Mouse (Mus musculus): Measurements from ENCODE around the gene Igfbp2. TPM values are rescaled to one million over a fixed set of nuclear protein-coding genes. Genes with fewer than 3 reads are reported as not detected.
A peak's percentile ranks its signal among the peaks of the same experiment; 100 is the strongest.

Igfbp2 gene
- polyA plus RNA-seq, 1 experiment from 2014 or later, result 429 TPM

GRCm38 (mm10) chr1:72868429-72869215 lies 44.3 kb downstream of the Igfbp2 start:
- 69% methylated on average over 10 of the region's 10 CpGs for WGBS
- Histone ChIP-seq H3K36me3 (peaks cover 20% of the 10 kb centered on the region), H3K9ac (no peak overlapping the region), H3K27me3 (no peaks in the 10 kb centered on the region), H3K4me1 (peaks cover 26% of the 10 kb centered on the region), H3K4me2 (replicated peaks) (peak overlapping the region; percentile 77), H3K4me3 (no peak overlapping the region), H3K27ac (no peak overlapping the region), H3K9me3 (no peaks in the 10 kb centered on the region)
- ATAC-seq (ENCODE audit: insufficient number of reproducible peaks, insufficient read depth, low FRiP score, low TSS enrichment), result no peak

DNA sequence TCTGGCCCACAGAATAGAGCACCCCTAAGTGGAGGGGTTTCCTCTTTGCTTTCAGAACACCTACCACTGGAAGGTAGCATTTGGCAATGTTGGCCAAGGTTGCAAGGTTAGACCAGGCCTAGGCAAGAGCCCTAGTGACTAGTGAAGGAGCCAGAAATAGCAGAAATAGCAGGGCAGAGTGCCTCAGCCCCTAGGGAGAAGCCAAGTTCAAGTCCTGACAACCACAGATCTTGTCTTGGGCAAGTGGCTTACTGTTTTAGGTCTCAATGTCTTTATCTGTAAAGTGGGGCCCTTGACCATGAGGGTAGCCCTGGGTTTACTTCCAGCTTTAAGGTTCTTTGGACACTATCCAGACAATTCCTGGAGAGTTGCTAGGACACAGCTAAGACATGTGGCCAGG lies 45.0 kb downstream of the Igfbp2 start:
- Histone ChIP-seq H3K4me2 (replicated peaks) (peak overlapping the region; percentile 77), H3K27ac (no peak overlapping the region), H3K4me3 (no peak overlapping the region), H3K36me3 (peaks cover 14% of the 10 kb centered on the region), H3K9me3 (no peaks in the 10 kb centered on the region), H3K4me1 (peaks cover 26% of the 10 kb centered on the region), H3K27me3 (no peaks in the 10 kb centered on the region), H3K9ac (no peak overlapping the region)
- ATAC-seq (ENCODE audit: insufficient number of reproducible peaks, insufficient read depth, low FRiP score, low TSS enrichment), result no peak

DNA sequence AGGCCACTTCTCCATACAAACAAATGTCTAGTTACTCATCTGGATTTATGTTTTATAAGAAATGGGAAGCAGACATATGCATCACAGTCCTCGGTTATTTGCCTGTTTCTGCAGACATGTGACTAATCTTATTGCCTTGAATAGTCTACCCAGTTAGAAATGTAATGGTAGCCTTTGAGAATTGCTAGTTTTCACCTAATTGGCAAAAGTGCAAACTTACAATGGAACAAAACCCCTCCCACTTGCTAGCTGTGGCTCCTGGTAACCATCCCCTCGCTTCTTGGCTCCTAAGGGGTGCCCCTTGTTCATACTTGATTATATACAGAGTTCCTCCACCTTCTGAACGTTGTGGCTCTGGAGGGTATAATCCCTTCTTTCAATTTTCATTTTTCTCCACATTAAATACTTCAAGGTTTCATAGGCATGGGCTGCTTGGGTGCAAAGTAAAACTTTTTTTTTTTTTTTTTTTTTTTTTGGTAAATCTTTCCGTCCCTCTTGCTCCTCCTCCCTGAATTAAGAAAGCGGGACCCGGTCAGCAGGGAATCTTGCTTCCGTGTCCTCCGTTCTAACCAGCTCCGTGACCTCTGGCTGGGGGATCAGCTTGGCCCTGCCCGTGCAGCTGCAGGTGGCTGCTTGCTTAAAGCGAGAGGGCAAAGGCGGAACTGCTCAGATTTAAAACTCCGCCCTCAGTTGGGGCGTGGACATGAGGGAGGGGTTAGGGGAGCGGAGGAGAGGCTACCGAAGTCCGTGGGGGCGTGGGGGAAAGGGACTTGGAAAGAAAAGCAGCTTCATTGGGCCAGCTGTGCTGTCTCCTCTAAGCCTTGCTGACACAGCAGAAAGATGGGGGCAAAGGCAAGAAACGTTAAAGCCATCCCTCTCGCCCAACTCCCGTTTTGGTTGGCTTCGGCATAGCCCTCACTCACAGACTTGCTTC lies 45.6 kb downstream of the Igfbp2 start:
- H3K9ac ChIP-seq, result peak overlapping the region; percentile 51
- H3K36me3 ChIP-seq, result peaks cover 10% of the 10 kb centered on the region; the same call in 1 of the 2 replicates
- ATAC-seq (ENCODE audit: insufficient number of reproducible peaks, insufficient read depth, low FRiP score, low TSS enrichment), result no peak
- 6% methylated on average over 22 of the region's 22 CpGs for WGBS
- H3K4me1 ChIP-seq, result peaks cover 26% of the 10 kb centered on the region
- H3K4me3 ChIP-seq, result peak overlapping the region; percentile 72
- H3K4me2 ChIP-seq (replicated peaks), result peak overlapping the region; percentile 77
- H3K27ac ChIP-seq, result no peak overlapping the region
- H3K9me3 ChIP-seq, result no peaks in the 10 kb centered on the region
- no peaks in the 10 kb centered on the region for H3K27me3 ChIP-seq

GRCm38 (mm10) chr1:72870615-72871336 lies 46.5 kb downstream of the Igfbp2 start:
- Histone ChIP-seq H3K36me3 (peaks cover 10% of the 10 kb centered on the region; the same call in 1 of the 2 replicates), H3K9ac (peak overlapping the region; percentile 51), H3K4me2 (replicated peaks) (peak overlapping the region; percentile 77), H3K4me3 (peak overlapping the region; percentile 72), H3K4me1 (peaks cover 34% of the 10 kb centered on the region), H3K27me3 (no peaks in the 10 kb centered on the region), H3K9me3 (no peaks in the 10 kb centered on the region), H3K27ac (no peak overlapping the region)
- under 1% methylated on average over 20 of the region's 20 CpGs for WGBS
- 0 out of 2 replicates have a peak, but pooled peaks have one; percentile 6 for ATAC-seq (ENCODE audit: insufficient number of reproducible peaks, insufficient read depth, low FRiP score, low TSS enrichment)

DNA sequence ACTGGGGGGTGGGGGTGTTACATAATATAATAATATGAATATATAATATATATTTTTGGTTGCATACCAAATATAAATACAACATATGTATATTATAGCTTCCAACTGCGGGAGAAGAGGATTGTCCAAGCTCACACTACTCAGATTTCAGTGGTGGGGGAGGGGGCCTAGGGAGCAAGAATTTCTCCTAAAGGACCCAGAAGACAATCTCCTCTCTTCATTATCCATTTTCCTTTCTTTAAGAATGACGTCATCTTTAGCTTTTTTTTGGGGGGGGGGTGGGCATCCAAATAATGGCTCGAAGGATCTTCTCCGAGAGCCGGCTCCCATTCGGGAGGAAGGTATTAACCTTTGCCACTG lies 47.0 kb downstream of the Igfbp2 start:
- Histone ChIP-seq H3K9ac (peak overlapping the region; percentile 34), H3K27ac (peak overlapping the region; percentile 37), H3K36me3 (peaks cover 10% of the 10 kb centered on the region; the same call in 1 of the 2 replicates), H3K9me3 (no peaks in the 10 kb centered on the region), H3K4me3 (peak overlapping the region; percentile 72), H3K4me2 (replicated peaks) (peak overlapping the region; percentile 77), H3K27me3 (no peaks in the 10 kb centered on the region), H3K4me1 (peaks cover 36% of the 10 kb centered on the region)
- no peak for ATAC-seq (ENCODE audit: insufficient number of reproducible peaks, insufficient read depth, low FRiP score, low TSS enrichment)
- 0% methylated on average over 6 of the region's 6 CpGs for WGBS

- no peaks in the 10 kb centered on the region for H3K27me3 ChIP-seq
- no peak for ATAC-seq (ENCODE audit: insufficient number of reproducible peaks, insufficient read depth, low FRiP score, low TSS enrichment)
- peak overlapping the region; percentile 37 for H3K27ac ChIP-seq
- H3K9ac ChIP-seq, result peak overlapping the region; percentile 34
- H3K4me1 ChIP-seq, result peaks cover 36% of the 10 kb centered on the region
- no peaks in the 10 kb centered on the region for H3K9me3 ChIP-seq
- under 1% methylated on average over 34 of the region's 34 CpGs for WGBS
- H3K4me2 ChIP-seq (replicated peaks), result peak overlapping the region; percentile 77
- peak overlapping the region; percentile 72 for H3K4me3 ChIP-seq
- H3K36me3 ChIP-seq, result peaks cover 6% of the 10 kb centered on the region; the same call in 1 of the 2 replicates
Observed at GRCm38 (mm10) chr1:72871697-72872411, 47.6 kb downstream of the Igfbp2 start.

- H3K27me3 ChIP-seq, result no peaks in the 10 kb centered on the region
- peak overlapping the region; percentile 95; the same call in 1 of the 2 replicates for H3K27ac ChIP-seq
- H3K36me3 ChIP-seq, result peaks cover 6% of the 10 kb centered on the region; the same call in 1 of the 2 replicates
- peak overlapping the region; percentile 72 for H3K4me3 ChIP-seq
- H3K9ac ChIP-seq, result peak overlapping the region; percentile 91; the same call in 1 of the 2 replicates
- 0% methylated on average over 8 of the region's 8 CpGs for WGBS
- ATAC-seq (ENCODE audit: insufficient number of reproducible peaks, insufficient read depth, low FRiP score, low TSS enrichment), result peak; percentile 48; the same call in 1 of the 2 replicates
- no peaks in the 10 kb centered on the region for H3K9me3 ChIP-seq
- peaks cover 35% of the 10 kb centered on the region for H3K4me1 ChIP-seq
- H3K4me2 ChIP-seq (replicated peaks), result peak overlapping the region; percentile 77
Observed at GRCm38 (mm10) chr1:72872521-72872920, 48.2 kb downstream of the Igfbp2 start.

DNA sequence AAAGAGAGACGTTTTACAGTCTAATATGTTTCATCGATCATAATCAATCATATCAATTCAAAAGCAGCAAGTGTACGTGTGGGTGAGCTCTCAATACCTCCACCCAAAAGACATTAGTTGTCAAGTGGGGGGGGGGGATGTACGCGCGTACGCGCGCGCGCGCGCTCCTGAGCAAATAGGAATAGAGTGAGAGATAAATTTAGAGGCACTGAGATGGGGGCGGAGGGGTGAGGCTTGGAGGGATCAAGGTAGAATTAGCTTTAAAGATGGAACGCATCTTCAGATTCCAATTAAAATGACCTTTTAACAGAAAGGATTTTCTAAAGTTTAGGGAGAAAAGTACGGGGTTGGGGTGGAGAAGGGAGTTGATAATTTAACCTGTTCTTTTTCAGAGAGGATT lies 48.8 kb downstream of the Igfbp2 start:
- WGBS, result 1% methylated on average over 16 of the region's 16 CpGs
- Histone ChIP-seq H3K36me3 (peaks cover 6% of the 10 kb centered on the region; the same call in 1 of the 2 replicates), H3K9me3 (no peaks in the 10 kb centered on the region), H3K4me3 (peak overlapping the region; percentile 72), H3K4me2 (replicated peaks) (peak overlapping the region; percentile 77), H3K4me1 (peaks cover 34% of the 10 kb centered on the region), H3K27me3 (no peaks in the 10 kb centered on the region), H3K27ac (peak overlapping the region; percentile 95), H3K9ac (peak overlapping the region; percentile 91)
- ATAC-seq (ENCODE audit: insufficient number of reproducible peaks, insufficient read depth, low FRiP score, low TSS enrichment), result no peak

DNA sequence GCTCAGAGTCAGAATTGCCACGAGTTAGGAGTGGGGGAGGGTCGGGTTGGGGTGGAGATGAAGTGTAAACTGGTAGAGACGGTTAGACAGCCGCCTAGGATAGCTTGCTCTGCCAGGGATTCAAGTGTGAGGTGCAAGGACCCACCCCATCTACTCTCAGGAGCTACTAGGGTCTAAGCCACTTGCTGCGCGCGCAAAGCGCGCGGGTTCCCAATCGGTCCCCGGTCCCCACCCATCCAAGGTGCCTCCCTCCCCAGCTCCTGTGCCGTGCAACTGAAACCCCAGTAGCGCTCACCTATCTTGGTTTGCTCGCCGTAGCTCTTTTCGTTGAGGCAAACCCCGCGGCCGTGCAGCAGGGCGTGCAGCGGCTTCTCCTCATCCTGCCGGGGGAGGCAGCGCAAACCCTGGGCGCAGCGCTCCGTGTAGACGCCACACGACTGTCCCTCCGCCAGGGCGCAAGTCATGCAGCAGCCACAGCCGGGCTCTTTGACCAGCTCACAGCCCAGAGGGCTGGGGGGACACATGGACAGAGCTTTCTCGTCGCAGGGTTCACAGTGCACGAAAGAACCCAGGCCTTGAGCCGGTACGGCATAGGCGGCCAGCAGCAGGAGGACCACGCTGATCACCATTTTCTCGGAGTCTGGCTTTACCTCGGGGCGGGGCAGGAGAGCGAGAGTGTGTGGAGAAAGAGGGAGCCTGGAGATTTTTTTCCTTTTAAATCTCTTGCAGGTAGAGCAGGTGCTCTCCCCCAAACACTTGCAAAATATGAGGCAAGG lies 49.4 kb downstream of the Igfbp2 start:
- ATAC-seq (ENCODE audit: insufficient number of reproducible peaks, insufficient read depth, low FRiP score, low TSS enrichment), result no peak
- Histone ChIP-seq H3K27me3 (no peaks in the 10 kb centered on the region), H3K9ac (peak overlapping the region; percentile 91), H3K27ac (peak overlapping the region; percentile 95), H3K36me3 (peaks cover 4% of the 10 kb centered on the region; the same call in 1 of the 2 replicates), H3K4me1 (peaks cover 36% of the 10 kb centered on the region), H3K9me3 (no peaks in the 10 kb centered on the region), H3K4me2 (replicated peaks) (peak overlapping the region; percentile 77), H3K4me3 (peak overlapping the region; percentile 72)
- WGBS, result under 1% methylated on average over 43 of the region's 43 CpGs
